Mouse (Mus musculus): ENCODE data around the gene Pi4k2a. TPM values are rescaled to one million over a fixed set of nuclear protein-coding genes. Genes with fewer than 3 reads are reported as not detected.

Gene Pi4k2a
- polyA plus RNA-seq, 1 experiment = 41.3 TPM

- peak; percentile 98 for DNase-seq (ENCODE audit: low read depth)
- TF ChIP-seq CTCF (IDR thresholded peaks at IDR 0.05; ENCODE audit: borderline replicate concordance, extremely low read depth, insufficient read depth, insufficient read length) (no peak), POLR2A (IDR thresholded peaks at IDR 0.05; ENCODE audit: borderline replicate concordance, extremely low read depth, insufficient read depth, insufficient read length, poor library complexity, severe bottlenecking) (peak; percentile 92)
Measured at GRCm38 (mm10) chr19:42170025-42170969, 80.0 kb downstream of the Pi4k2a start.

Other genes starting within 250 kb of the Pi4k2a start
- gene Frat2, start 242.3 kb upstream of the Pi4k2a start, polyA plus RNA-seq (2012; rRNA removed) = 14.6 and 16.5 TPM in 2 replicates
- 14.7 and 17.1 TPM in 2 replicates for gene Rrp12, start 194.3 kb upstream of the Pi4k2a start, polyA plus RNA-seq (2012; rRNA removed)
- 420 and 445 TPM in 2 replicates for gene Pgam1, start 178.5 kb upstream of the Pi4k2a start, polyA plus RNA-seq (2012; rRNA removed)
- 30.5 and 31.5 TPM in 2 replicates for gene Exosc1, start 157.0 kb upstream of the Pi4k2a start, polyA plus RNA-seq (2012; rRNA removed)
- 85.1 and 121 TPM in 2 replicates for gene Zdhhc16, start 157.0 kb upstream of the Pi4k2a start, polyA plus RNA-seq (2012; rRNA removed)
- gene Mms19, start 109.3 kb upstream of the Pi4k2a start, polyA plus RNA-seq (2012; rRNA removed) = 66.3 and 88.7 TPM in 2 replicates
- gene Ubtd1, start 108.7 kb upstream of the Pi4k2a start, polyA plus RNA-seq (2012; rRNA removed) = 20.0 and 20.9 TPM in 2 replicates
- gene Ankrd2, start 54.5 kb upstream of the Pi4k2a start, polyA plus RNA-seq (2012; rRNA removed) = 0.34 and 0.38 TPM in 2 replicates
- gene Hoga1, start 44.9 kb upstream of the Pi4k2a start, polyA plus RNA-seq (2012; rRNA removed) = 1.2 and 1.7 TPM in 2 replicates
- gene 4933411K16Rik, start 38.2 kb upstream of the Pi4k2a start, polyA plus RNA-seq (2012; rRNA removed) = 0.09 and 0.29 TPM in 2 replicates
- gene Morn4, start 4.1 kb upstream of the Pi4k2a start, polyA plus RNA-seq (2012; rRNA removed) = 128 and 144 TPM in 2 replicates
- 4.5 and 5.4 TPM in 2 replicates for gene Avpi1, start 38.6 kb downstream of the Pi4k2a start, polyA plus RNA-seq (2012; rRNA removed)
- gene Marveld1, start 56.9 kb downstream of the Pi4k2a start, polyA plus RNA-seq (2012; rRNA removed) = 15.2 and 16.7 TPM in 2 replicates
- gene Zfyve27, start 73.5 kb downstream of the Pi4k2a start, polyA plus RNA-seq (2012; rRNA removed) = 104 and 141 TPM in 2 replicates
- 4.5 and 4.6 TPM in 2 replicates for gene Sfrp5, start 111.8 kb downstream of the Pi4k2a start, polyA plus RNA-seq (2012; rRNA removed)
- gene Golga7b, start 157.1 kb downstream of the Pi4k2a start, polyA plus RNA-seq (2012; rRNA removed) = 20.5 and 33.7 TPM in 2 replicates